Comparison of ENCODE assay signal across 19 mouse cellular contexts in the genomic region with DNA sequence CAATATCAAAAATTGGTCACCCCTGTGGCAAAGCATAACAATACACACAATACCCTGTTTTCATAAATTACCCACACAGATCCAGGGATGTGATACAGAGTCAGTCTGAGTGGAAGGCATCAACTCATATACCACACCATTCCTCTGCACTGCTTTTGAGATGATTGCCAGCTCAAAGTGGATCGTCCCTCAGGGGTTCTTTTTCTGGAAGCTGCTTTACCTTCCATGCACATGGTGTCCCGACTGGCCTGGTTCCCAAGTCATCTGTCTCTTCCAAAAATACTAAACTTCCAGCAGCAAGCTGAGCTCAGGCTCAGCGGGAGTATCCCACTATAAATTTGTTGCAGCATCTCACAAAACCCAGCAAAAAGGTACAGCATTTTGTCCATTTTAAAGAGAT.
DNase-seq lines count a peak whose midpoint lies in the region; ATAC-seq and TF ChIP-seq lines count a peak whose summit lies in the region.
"Had no signal": no experiment of that assay in that cellular context is flagged by ENCODE, and none has a peak within 500 bp of the region (broad histone marks: within the 10 kb centered on the region; RNA-seq: fewer than 3 reads in every experiment).

No protein-coding gene starts in this region.

- H3K27me3 ChIP-seq in heart, adult 2 months (ENCODE audit: control insufficient read depth, insufficient read depth, low read length), result no peaks in the 10 kb centered on the region
- H3K27me3 ChIP-seq in liver, embryonic 11.5 days (replicated peaks; ENCODE audit: control insufficient read depth, insufficient read depth, low read length), result no peaks in the 10 kb centered on the region
- H3K27me3 ChIP-seq: forebrain, embryonic 12.5 days; neural tube, embryonic 12.5 days; stomach, embryonic 15.5 days had no signal

- ATAC-seq in liver, embryonic 11.5 days (replicated peaks; ENCODE audit: low FRiP score), result no peak
- ATAC-seq in megakaryocyte progenitor cell, adult 5-6 weeks (replicated peaks; ENCODE audit: poor library complexity), result no peak
- ATAC-seq: inflammation-experienced regulatory T-cells, adult 6 months; liver, postnatal 0 days had no signal

- H3K36me3 ChIP-seq in heart, adult 2 months (ENCODE audit: control insufficient read depth, insufficient read depth, low read length), result no peaks in the 10 kb centered on the region
- no peaks in the 10 kb centered on the region for H3K36me3 ChIP-seq in liver, embryonic 11.5 days (ENCODE audit: control insufficient read depth, insufficient read depth, low read length)
- H3K36me3 ChIP-seq: forebrain, embryonic 12.5 days; midbrain, embryonic 10.5 days; neural tube, embryonic 12.5 days; stomach, embryonic 15.5 days had no signal

- 64% methylated on average over 3 of the region's 3 CpGs for WGBS in heart, adult 2 months
- 86% methylated on average over 3 of the region's 3 CpGs for WGBS in liver, embryonic 11.5 days

- no peak overlapping the region for H3K27ac ChIP-seq in heart, adult 2 months
- no peak overlapping the region for H3K27ac ChIP-seq in liver, embryonic 11.5 days (ENCODE audit: low read depth, low read length)
- H3K27ac ChIP-seq: forebrain, embryonic 12.5 days; gastrocnemius, adult 2 months; midbrain, embryonic 10.5 days; neural tube, embryonic 12.5 days; stomach, embryonic 15.5 days had no signal

- no peaks in the 10 kb centered on the region for H3K79me2 ChIP-seq in heart, adult 2 months (replicated peaks; ENCODE audit: control insufficient read depth, insufficient read depth, low read length)

- no peak overlapping the region for H3K9ac ChIP-seq in heart, adult 2 months (ENCODE audit: low read depth, low read length)
- H3K9ac ChIP-seq in liver, embryonic 11.5 days (ENCODE audit: low read depth, low read length), result no peak overlapping the region
- H3K9ac ChIP-seq: forebrain, embryonic 12.5 days; liver, postnatal 0 days; neural tube, embryonic 12.5 days; stomach, embryonic 15.5 days had no signal

- no peak for TF ChIP-seq CTCF in heart, adult 2 months (IDR thresholded peaks at IDR 0.05)

- no peak for TF ChIP-seq EP300 in heart, adult 2 months (IDR thresholded peaks at IDR 0.05; ENCODE audit: insufficient read depth, low read depth, low read length)

- H3K4me1 ChIP-seq in heart, adult 2 months (ENCODE audit: control insufficient read depth, insufficient read depth, low read length), result no peaks in the 10 kb centered on the region
- H3K4me1 ChIP-seq in liver, embryonic 11.5 days (replicated peaks; ENCODE audit: control insufficient read depth, insufficient read depth, low read length), result no peaks in the 10 kb centered on the region
- H3K4me1 ChIP-seq: forebrain, embryonic 12.5 days; midbrain, embryonic 10.5 days; neural tube, embryonic 12.5 days; stomach, embryonic 15.5 days had no signal

- no peak overlapping the region for H3K4me2 ChIP-seq in liver, embryonic 11.5 days
- H3K4me2 ChIP-seq: forebrain, embryonic 12.5 days; neural tube, embryonic 12.5 days; stomach, embryonic 15.5 days had no signal

- peak; percentile 1 to 2 for DNase-seq in heart, adult 18-20 months
- DNase-seq in heart, adult 2 months, result no peak
- peak; percentile 37 for DNase-seq in cerebellum, adult 8-10 months
- DNase-seq in frontal cortex, postnatal 36 days (ENCODE audit: low spot score in 2 of 2), result peak; percentile 35 to 78
- peak; percentile 33 for DNase-seq in right cerebral cortex, postnatal 25 days
- no peak for DNase-seq in liver, embryonic 11.5 days (ENCODE audit: low spot score)
- DNase-seq in kidney, postnatal 25 days, result no peak
- DNase-seq: adrenal gland, postnatal 10 days; gastrocnemius, adult 2 months; heart, adult 11 months; kidney, adult 8-10 months; layer of hippocampus, adult 9-11 months; liver, postnatal 0 days had no signal

- no peaks in the 10 kb centered on the region for H3K9me3 ChIP-seq in liver, embryonic 11.5 days (ENCODE audit: control insufficient read depth, low read length)
- H3K9me3 ChIP-seq: forebrain, embryonic 12.5 days; midbrain, embryonic 10.5 days; neural tube, embryonic 12.5 days; stomach, embryonic 15.5 days had no signal

- intact Hi-C loops in heart, adult 2 months (cut with DNase I), result no loop called here

- H3K4me3 ChIP-seq in heart, adult 2 months, result no peak overlapping the region
- H3K4me3 ChIP-seq in liver, embryonic 11.5 days (ENCODE audit: low read depth, low read length), result no peak overlapping the region
- H3K4me3 ChIP-seq: forebrain, embryonic 12.5 days; gastrocnemius, adult 2 months; midbrain, embryonic 10.5 days; neural tube, embryonic 12.5 days; stomach, embryonic 15.5 days had no signal

- TF ChIP-seq POLR2A in heart, adult 2 months (IDR thresholded peaks at IDR 0.05; ENCODE audit: insufficient read depth, low read depth, low read length), result no peak

Comparison
In these comparisons a context has a peak if more than half of its experiments do, and no peak if none do; other contexts are left out.
1. DNase-seq: peak in heart, adult 18-20 months (2 of 2), cerebellum, adult 8-10 months (single experiment), frontal cortex, postnatal 36 days (2 of 2) and right cerebral cortex, postnatal 25 days (single experiment); none in heart, adult 2 months (0 of 2), liver, embryonic 11.5 days (single experiment) and kidney, postnatal 25 days (0 of 2).